In genomic region chr5:105055279-105055678, GRCm38 (mm10) we compare ENCODE assay signal across 21 mouse cellular contexts.
DNase-seq lines count a peak whose midpoint lies in the region; ATAC-seq and TF ChIP-seq lines count a peak whose summit lies in the region.
"Had no signal": no experiment of that assay in that cellular context is flagged by ENCODE, and none has a peak within 500 bp of the region (broad histone marks: within the 10 kb centered on the region; RNA-seq: fewer than 3 reads in every experiment).

No protein-coding gene starts in this region.

- H3K36me3 ChIP-seq in midbrain, embryonic 12.5 days: no peaks in the 10 kb centered on the region
- no peaks in the 10 kb centered on the region for H3K36me3 ChIP-seq in midbrain, embryonic 10.5 days
- no peaks in the 10 kb centered on the region for H3K36me3 ChIP-seq in midbrain, embryonic 14.5 days (ENCODE audit: control insufficient read depth, insufficient read depth, low read length)
- H3K36me3 ChIP-seq: embryonic facial prominence, embryonic 13.5 days; embryonic facial prominence, embryonic 15.5 days; forebrain, embryonic 10.5 days; forebrain, embryonic 12.5 days had no signal

- ATAC-seq in midbrain, embryonic 12.5 days (ENCODE audit: low FRiP score, low read depth): peak; percentile 81
- no peak for ATAC-seq in midbrain, embryonic 14.5 days (ENCODE audit: low FRiP score, low TSS enrichment)
- ATAC-seq: forebrain, embryonic 14.5 days; forebrain, embryonic 16.5 days had no signal

- TF ChIP-seq POLR2A in brain, embryonic 14.5 days (IDR thresholded peaks at IDR 0.05; ENCODE audit: borderline replicate concordance, extremely low read depth, insufficient read depth, insufficient read length, poor library complexity, severe bottlenecking): no peak

- no peaks in the 10 kb centered on the region for H3K9me3 ChIP-seq in midbrain, embryonic 12.5 days
- H3K9me3 ChIP-seq in midbrain, embryonic 10.5 days (replicated peaks): no peaks in the 10 kb centered on the region
- H3K9me3 ChIP-seq in midbrain, embryonic 14.5 days (ENCODE audit: control insufficient read depth, low read length): no peaks in the 10 kb centered on the region
- H3K9me3 ChIP-seq: embryonic facial prominence, embryonic 13.5 days; embryonic facial prominence, embryonic 15.5 days; forebrain, embryonic 10.5 days; forebrain, embryonic 12.5 days had no signal

- no peak for DNase-seq in midbrain, embryonic 10.5 days (ENCODE audit: low spot score)
- DNase-seq in brain, embryonic 14.5 days (ENCODE audit: low read depth): peak; percentile 29
- DNase-seq in midbrain, embryonic 14.5 days: peak; percentile 41
- DNase-seq in gastrocnemius, postnatal 4 days (ENCODE audit: low spot score in 2 of 2): no peak
- DNase-seq in heart, adult 9 months (ENCODE audit: low spot score in 2 of 2): no peak
- DNase-seq: adrenal gland, adult 2 months; adrenal gland, postnatal 10 days; adrenal gland, postnatal 25 days; cerebellum, adult 11-12 months; cerebellum, adult 2 months; cerebellum, adult 9-10 months; cerebellum, postnatal 10 days; cerebellum, postnatal 25 days had no signal

- H3K9ac ChIP-seq in midbrain, embryonic 12.5 days (replicated peaks): no peak overlapping the region
- no peak overlapping the region for H3K9ac ChIP-seq in midbrain, embryonic 14.5 days (replicated peaks; ENCODE audit: low read length)
- H3K9ac ChIP-seq: embryonic facial prominence, embryonic 13.5 days; embryonic facial prominence, embryonic 15.5 days; forebrain, embryonic 12.5 days had no signal

- H3K27ac ChIP-seq in midbrain, embryonic 12.5 days (replicated peaks): 0 out of 2 replicates have a peak overlapping the region, but pooled peaks have one; percentile 5
- no peak overlapping the region for H3K27ac ChIP-seq in midbrain, embryonic 10.5 days (replicated peaks)
- H3K27ac ChIP-seq in midbrain, embryonic 14.5 days (replicated peaks; ENCODE audit: low read depth, low read length): no peak overlapping the region
- H3K27ac ChIP-seq: embryonic facial prominence, embryonic 13.5 days; embryonic facial prominence, embryonic 15.5 days; forebrain, embryonic 10.5 days; forebrain, embryonic 12.5 days had no signal

- no peak overlapping the region for H3K4me2 ChIP-seq in midbrain, embryonic 12.5 days (replicated peaks)
- H3K4me2 ChIP-seq in midbrain, embryonic 14.5 days (ENCODE audit: low read length): no peak overlapping the region
- H3K4me2 ChIP-seq: embryonic facial prominence, embryonic 13.5 days; embryonic facial prominence, embryonic 15.5 days; forebrain, embryonic 12.5 days had no signal

- H3K4me1 ChIP-seq in midbrain, embryonic 12.5 days: no peaks in the 10 kb centered on the region
- peaks cover 5% of the 10 kb centered on the region; the same call in 1 of the 2 replicates for H3K4me1 ChIP-seq in midbrain, embryonic 10.5 days
- H3K4me1 ChIP-seq in midbrain, embryonic 14.5 days (ENCODE audit: control insufficient read depth, insufficient read depth, low read length): no peaks in the 10 kb centered on the region
- H3K4me1 ChIP-seq: embryonic facial prominence, embryonic 13.5 days; embryonic facial prominence, embryonic 15.5 days; forebrain, embryonic 10.5 days; forebrain, embryonic 12.5 days had no signal

- H3K4me3 ChIP-seq in midbrain, embryonic 12.5 days: no peak overlapping the region
- no peak overlapping the region for H3K4me3 ChIP-seq in midbrain, embryonic 10.5 days
- no peak overlapping the region for H3K4me3 ChIP-seq in midbrain, embryonic 14.5 days (replicated peaks; ENCODE audit: low read depth, low read length)
- H3K4me3 ChIP-seq: embryonic facial prominence, embryonic 13.5 days; embryonic facial prominence, embryonic 15.5 days; erythroblast, embryonic 14.5 days; forebrain, embryonic 10.5 days; forebrain, embryonic 12.5 days had no signal

- 67% methylated on average over 2 of the region's 2 CpGs for WGBS in midbrain, embryonic 12.5 days
- WGBS in midbrain, embryonic 10.5 days: 83% methylated on average over 2 of the region's 2 CpGs
- WGBS in midbrain, embryonic 14.5 days: 55% methylated on average over 2 of the region's 2 CpGs

- H3K27me3 ChIP-seq in midbrain, embryonic 12.5 days: no peaks in the 10 kb centered on the region
- H3K27me3 ChIP-seq in midbrain, embryonic 10.5 days (ENCODE audit: low read depth, poor library complexity, severe bottlenecking): no peaks in the 10 kb centered on the region
- H3K27me3 ChIP-seq in midbrain, embryonic 14.5 days (ENCODE audit: control insufficient read depth, insufficient read depth, low read length): no peaks in the 10 kb centered on the region
- H3K27me3 ChIP-seq: embryonic facial prominence, embryonic 13.5 days; embryonic facial prominence, embryonic 15.5 days; forebrain, embryonic 12.5 days had no signal

- TF ChIP-seq CTCF in brain, embryonic 14.5 days (IDR thresholded peaks at IDR 0.05; ENCODE audit: borderline replicate concordance, extremely low read depth, insufficient read depth, insufficient read length): no peak

Comparison
In these comparisons a context has a peak if more than half of its experiments do, and no peak if none do; other contexts are left out.
1. DNase-seq: peak in brain, embryonic 14.5 days (single experiment) and midbrain, embryonic 14.5 days (single experiment); none in midbrain, embryonic 10.5 days (single experiment), gastrocnemius, postnatal 4 days (0 of 2) and heart, adult 9 months (0 of 2).